Mouse (Mus musculus): ENCODE data around the gene Uqcc1. TPM values are rescaled to one million over a fixed set of nuclear protein-coding genes. Genes with fewer than 3 reads are reported as not detected.
A peak's percentile ranks its signal among the peaks of the same experiment; 100 is the strongest.

The Uqcc1 gene
- total RNA-seq (2021), result 100 to 1,000 TPM in 1 of 2 experiments, 10 to 100 TPM in 1; 92.3 to 106 TPM
- long read RNA-seq, experiment 1, transcript Uqcc1-204 (10 exons, 2,633 nt), result major isoform, 73 of 95 reads
- long read RNA-seq, experiment 1, transcript Uqcc1-207 (10 exons, 2,413 nt), result minor isoform, 5 of 95 reads
- long read RNA-seq, experiment 1, partial matches to known transcripts, result 3 of 95 reads
- long read RNA-seq, experiment 1, other reads (novel, unspliced or antisense), result 14 of 95 reads
- long read RNA-seq, experiment 2, transcript Uqcc1-207 (10 exons, 2,413 nt), result minor isoform, 6 of 163 reads
- long read RNA-seq, experiment 2, transcript Uqcc1-204 (10 exons, 2,633 nt), result major isoform, 130 of 163 reads
- long read RNA-seq, experiment 2, partial matches to known transcripts, result 8 of 163 reads
- long read RNA-seq, experiment 2, other reads (novel, unspliced or antisense), result 18 of 163 reads

DNA sequence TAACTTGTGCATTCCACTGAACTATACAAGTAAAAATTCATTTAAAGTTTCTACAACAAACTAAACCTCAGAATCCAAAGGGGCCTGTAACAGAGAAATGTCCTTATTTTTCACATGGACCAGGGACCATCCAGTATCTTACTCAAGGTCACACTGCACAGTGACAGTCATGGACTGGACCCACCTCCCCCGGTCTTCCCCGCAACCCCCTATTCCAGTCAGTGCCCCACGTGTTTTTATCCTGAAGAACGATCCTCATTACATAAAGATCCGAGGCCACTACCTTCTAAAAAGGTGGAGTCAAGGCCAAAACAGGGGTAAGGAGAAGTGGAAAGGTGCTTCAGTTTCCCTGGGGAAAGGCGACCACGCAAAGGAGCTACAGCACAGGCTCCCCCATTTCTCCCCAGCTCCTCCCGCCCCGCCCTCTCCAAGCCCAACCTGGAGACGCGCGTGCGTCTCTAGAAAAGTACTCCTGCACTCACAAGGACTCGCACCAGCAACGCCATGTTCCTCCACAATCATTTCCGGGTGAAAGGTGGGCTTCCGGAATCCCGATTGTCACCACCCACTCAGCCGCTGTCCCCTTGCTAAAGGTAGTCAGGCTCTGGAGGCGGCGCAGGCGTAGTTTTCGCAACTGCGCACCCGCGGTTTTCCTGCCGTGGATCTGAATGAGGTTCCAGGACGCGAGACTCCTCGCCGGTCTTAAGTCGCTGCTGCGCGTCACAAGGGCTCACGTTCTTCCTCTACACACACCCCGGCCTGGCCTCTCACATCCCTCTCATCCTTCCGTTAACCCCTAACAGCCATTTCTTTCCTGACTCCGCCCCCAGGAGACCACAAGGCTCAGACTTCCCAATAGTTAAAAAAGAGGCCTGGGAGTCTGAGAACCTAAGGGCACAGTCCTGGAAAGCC is at the start of gene Uqcc1:
TSS of gene Uqcc1 (minus strand) at position 780 of the 912 bp plus-strand sequence.
- peak; percentile 68 to 87 for DNase-seq (ENCODE audit: low spot score in 2 of 2)

DNA sequence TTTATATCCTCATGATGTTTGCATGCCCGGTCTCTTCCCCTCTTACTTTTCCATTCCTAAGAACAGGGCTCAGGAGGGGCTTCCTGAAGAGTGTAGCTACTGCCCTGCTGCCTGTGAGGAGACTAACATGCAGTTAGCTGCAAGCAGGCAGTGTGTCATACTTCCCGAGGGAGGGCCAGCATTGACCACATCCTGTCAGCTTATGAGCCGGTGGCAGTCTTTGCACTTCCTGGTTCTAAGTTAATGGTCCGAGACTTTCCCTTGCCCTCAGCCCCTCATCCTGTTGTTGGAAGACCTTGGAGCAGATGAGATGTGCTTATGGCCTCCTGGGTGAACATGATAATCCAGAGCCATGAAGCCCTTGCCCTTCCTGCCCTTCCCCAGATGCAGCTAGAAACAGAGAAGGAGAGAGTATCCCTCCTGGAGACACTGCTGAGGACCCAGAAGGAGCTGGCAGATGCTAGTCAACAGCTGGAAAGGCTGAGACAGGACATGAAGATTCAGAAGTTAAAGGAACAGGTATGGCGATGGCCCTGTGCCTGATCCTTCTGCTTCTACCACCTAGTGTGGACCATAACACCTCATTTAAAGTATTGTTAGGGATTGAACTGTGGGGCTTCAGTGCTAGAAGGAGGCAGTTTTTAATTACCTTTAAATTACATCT is 49.4 kb upstream of the Uqcc1 start:
- no peak for DNase-seq (ENCODE audit: low spot score in 2 of 2)

DNA sequence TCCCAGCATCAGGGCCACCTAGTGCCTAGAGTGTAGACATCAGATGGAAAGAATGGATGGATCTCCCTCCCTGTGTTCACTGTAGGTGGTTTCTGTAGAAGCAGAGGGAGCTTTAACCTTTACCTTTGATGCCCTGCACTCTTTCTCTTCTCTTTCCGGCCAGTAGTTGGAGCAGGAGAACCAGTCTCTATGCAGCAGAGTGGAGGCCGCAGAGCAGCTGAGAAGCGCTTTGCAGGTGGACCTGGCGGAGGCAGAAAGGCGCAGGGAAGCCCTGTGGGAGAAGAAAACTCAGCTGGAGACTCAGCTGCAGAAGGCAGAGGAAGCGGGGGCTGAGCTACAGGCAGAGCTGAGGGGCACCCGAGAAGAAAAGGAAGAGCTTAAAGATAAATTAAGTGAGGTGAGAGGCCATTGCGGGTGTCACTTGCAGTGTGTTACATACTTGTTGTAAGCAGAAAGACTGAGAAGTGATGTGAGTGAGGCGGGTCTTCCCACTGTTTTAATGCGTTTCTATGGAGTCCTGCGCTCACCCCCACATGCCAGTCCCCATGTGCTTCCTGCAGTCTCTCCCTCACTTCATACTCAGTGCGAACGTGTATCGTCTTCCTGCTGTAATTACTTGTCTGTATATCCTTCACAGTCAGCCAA is 44.1 kb upstream of the Uqcc1 start:
- DNase-seq (ENCODE audit: low spot score in 2 of 2), result no peak

DNA sequence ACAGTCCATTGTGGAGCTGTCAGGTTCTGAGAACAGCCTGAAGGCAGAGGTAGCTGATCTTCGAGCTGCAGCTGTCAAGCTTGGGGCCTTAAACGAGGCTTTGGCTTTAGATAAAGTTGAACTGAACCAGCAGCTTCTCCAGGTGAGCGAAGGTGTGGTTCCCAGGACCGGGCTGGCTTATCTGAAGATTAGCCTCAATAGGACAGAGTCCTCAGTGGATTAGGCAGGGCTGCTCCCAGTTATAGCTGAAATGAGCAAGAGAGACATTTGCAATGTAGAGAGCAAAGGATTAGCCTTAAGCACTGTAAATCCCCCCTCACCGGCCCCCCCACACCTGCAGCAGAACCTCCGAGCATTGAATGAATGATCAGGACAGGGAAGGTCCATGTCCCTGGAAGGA is 43.2 kb upstream of the Uqcc1 start:
- no peak for DNase-seq (ENCODE audit: low spot score in 2 of 2)

DNA sequence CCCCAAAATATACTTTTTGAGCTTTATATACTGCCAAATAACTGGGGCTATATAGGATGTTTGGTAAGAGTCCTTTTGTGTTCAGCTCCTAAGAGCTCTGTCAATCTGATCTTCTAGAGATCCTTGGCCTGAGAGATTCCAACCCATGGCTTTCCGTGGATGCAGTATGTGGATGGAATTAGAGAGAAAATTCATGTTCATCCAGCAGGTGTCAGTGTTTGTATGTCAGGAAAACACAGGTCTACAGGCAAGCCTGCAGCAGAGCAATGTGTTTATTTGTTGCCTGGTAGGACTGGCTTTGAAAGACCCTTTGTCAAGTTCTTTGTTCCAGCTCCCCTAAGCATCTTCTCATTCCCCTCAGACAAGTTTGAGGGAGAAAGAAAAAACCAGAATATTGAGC is 32.9 kb upstream of the Uqcc1 start:
- DNase-seq (ENCODE audit: low spot score in 2 of 2), result no peak

DNA sequence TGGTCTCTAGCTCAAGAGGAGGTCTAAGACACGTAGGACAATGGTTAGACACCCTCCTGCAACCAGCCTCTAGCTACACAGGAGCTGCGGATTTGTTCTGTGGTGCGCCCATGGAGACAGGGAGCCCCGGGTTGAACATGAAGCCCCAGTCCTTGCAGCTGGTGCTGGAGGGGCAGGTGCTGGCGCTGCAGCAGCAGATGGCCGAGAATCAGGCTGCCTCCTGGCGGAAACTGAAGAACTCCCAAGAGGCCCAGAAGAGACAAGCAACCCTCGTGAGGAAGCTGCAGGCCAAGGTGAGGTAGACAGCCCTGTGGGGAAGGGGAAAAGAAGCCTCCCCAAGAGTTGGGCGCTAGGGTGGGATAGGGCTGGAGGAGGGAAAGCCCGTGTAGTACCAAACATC is 31.8 kb upstream of the Uqcc1 start:
- no peak for DNase-seq (ENCODE audit: low spot score in 2 of 2)

DNA sequence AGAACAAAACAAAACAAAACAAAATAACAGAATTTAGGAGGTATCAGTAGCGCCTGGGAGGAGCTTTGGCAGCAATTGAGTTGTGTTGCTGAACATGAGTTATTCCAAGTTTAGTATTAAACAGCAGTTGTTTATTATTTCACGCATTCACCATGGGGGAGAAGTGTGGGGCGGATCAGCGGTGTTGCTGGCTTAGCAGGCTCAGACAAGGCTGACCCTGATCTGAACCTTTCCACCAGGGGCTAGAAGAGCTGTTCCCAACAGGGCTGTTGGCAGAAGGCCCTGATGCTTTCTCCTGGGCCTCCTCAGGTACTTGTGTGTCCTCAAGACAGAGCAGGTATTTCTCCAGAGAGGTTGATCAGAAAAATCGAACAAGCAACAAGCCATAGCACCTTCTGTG is 29.9 kb upstream of the Uqcc1 start:
- no peak for DNase-seq (ENCODE audit: low spot score in 2 of 2)

DNA sequence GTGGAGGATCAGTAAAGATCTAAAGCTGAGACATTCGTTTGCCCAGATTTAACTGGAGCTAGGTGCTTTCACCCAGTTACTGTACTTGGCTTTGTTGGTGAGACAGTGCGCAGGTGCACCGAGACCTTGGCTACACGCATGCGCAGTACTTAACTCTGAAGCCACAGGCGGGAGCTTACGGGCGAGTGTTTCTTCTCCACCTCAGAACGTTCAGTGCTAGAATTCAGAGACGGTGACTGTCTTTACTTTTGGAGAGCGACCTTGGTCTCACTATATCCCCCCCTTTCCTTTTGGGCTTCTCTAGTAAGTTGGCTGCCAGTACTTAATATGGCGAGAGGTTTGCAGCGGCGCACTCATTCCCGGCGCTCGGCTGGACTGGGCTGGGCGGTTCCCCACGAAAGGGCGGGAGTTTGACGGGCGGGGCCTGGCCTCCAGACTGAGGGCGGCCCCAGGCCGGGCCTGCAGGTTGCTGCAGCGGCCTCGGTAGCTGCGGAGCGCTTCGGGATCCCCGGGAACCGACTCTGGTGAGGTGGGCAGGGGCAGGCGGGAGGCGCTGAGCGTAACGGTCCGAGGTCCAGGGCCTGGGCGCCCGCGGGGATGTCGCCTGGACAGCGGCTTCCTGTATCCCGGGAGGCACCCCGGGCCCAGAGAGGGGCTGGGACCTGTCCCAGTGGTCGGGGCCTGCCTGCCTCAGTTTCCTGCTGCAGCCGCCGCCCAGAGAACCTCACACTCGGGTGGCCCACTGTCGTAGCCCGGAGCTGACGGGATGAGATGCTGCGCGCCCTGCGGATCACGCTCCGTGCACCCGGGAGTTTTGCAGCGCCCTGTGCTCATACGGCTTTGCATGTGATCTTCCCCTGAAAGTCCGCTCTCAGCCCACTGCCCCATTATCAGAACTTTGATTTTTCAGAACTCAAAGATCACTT is 26.3 kb upstream of the Uqcc1 start, which contains the start of gene Cep250:
TSS of gene Cep250 (plus strand) at position 325 of the 926 bp plus-strand sequence.
- DNase-seq (ENCODE audit: low spot score in 2 of 2), result peak; percentile 80 to 84

DNA sequence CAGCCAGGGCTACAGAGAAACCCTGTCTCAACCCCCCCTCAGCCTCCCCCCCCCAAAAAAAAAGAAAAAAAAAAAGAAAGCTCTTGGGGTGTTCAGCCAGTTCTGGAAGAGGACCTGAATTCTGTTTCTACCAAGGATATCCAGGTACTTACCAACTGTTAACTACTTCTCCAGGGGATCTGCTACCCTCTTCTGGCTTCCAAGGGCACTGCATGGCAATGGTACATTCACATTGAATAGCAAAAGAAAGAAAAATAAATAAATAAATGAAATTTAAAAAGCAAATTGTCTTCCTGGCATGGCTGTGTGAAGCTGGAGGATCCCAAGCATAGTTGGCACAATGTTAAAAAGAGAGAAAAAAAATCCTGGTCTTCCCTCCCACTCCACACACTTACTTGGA is 21.9 kb upstream of the Uqcc1 start:
- peak in 1 of 2 experiments; percentile 28 for DNase-seq (ENCODE audit: low spot score in 2 of 2)

DNA sequence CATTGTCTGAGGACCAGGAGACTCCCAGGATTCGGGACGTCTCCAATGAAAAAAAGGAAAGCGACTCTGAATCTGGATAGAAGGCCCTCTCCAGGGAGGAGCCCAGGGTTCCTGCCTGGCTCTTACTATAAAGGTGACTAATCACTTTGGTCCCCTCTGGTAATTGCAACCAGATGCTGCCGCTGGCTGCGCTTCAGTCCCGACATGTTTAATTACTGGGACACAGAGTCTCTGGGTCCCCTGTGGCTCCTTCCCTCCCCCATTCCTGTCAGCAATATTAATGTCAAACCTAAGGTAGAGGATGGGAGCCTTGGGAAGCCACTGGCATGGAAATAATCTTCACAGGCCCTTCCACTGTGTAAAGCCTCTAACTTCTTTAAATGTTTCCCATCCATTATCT is 19.3 kb upstream of the Uqcc1 start:
- no peak for DNase-seq (ENCODE audit: low spot score in 2 of 2)

DNA sequence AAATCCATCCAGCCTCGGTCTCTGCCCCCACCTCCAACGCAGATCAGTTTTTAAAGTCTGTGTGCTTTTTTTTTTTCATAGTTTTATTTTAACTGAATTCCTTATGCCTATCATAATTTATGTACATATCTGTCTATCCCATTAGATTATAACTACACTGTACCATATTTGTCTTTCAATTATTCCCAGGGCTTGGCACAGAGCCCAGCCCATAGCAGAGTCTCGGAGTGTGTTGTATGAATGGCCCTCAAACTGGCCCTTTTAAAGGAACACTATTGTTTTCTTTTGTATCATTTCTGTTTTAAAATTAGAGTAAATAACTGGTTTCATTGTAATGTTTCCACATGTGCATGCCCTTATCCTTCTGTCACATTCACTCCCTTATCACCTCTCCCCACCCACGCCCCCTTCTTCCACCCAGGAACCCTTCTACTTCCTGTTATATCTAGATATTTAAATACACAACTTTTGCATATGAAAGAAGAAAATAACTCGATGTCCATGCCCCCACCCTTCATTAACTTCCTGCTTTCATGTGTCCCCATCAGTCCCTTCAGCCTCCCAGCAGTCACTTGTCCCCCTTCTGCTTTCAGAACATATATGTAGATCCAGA is 17.4 kb upstream of the Uqcc1 start:
- DNase-seq (ENCODE audit: low spot score in 2 of 2), result no peak

DNA sequence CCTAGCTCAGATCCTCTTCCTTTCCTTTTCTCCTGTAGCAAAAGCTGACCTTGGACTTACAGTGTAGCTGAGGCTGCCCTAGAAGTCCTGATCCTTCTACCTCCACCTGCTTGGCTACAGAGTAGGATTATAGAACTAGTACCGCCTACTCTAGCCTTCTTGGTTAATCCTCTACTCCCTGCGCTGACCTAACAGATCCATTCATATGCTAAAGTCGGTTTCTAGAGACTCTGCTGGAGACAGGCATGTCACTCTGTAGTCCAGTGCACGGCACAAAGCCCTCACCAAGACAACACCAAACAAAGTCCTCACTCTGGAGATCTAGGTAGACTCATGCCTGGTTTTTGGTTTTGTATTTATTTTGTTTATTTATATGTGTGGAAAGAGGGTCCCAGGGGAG is 16.4 kb upstream of the Uqcc1 start:
- no peak for DNase-seq (ENCODE audit: low spot score in 2 of 2)

DNA sequence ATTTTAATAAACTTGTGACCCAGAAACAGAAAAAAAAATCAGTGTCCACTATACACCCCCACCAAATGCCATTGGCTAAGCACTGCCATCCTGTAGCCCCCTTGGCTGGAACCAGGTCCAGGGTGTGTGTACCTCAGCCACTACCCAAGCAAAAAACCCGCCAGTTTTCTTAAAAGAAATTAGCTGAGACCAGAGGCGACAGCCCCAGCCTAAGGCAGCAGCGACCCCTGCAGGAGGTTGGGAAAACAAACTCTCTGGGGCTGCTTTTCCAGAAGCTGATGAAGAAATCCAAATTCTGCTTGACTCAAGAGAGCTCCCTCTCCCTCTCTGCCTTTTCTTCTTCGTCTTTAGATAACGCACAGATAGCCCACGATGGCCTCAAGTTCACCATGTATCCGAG is 16.0 kb upstream of the Uqcc1 start:
- DNase-seq (ENCODE audit: low spot score in 2 of 2), result peak; percentile 66

DNA sequence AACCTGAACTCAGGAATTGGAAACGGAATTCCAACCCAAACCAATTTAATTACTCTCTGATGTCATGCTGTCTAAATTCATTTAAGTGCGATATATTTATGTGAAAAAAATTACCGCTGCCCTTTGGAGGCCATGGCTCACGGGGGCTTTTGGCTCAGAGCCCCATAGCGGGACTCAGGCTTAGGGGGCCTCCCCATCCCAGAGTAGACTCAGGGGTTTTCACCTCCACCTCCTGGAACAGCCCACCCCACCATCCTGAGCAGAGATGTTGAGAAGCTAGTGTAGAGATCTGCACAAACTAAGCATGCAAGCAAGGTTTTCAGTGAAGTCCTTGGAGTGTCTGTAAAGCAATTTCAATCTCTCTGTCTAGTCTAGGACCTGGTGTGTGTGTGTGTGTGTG is 15.5 kb upstream of the Uqcc1 start:
- no peak for DNase-seq (ENCODE audit: low spot score in 2 of 2)

DNA sequence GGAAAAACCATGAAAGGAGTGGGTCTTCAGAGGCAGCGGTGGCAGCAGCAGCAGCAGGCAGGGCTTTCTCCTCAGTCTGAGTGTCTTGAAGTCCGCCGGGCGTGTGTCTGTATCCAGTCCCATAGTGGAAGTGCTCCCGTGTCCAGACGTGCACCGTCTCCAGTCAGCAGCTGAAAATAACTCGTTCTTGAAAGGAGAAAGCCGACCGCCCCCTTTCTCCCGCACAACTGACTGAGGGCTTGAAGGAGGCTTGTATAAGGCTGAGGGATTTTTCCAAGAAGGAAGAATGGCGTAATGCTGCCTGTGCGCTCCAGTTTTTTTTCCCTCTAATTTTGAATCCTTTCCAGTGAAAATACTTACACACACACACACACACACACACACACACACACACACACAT is 15.0 kb upstream of the Uqcc1 start, which contains the start of gene Gdf5:
TSS of gene Gdf5 (minus strand) at position 244 of the 400 bp plus-strand sequence.
- no peak for DNase-seq (ENCODE audit: low spot score in 2 of 2)

DNA sequence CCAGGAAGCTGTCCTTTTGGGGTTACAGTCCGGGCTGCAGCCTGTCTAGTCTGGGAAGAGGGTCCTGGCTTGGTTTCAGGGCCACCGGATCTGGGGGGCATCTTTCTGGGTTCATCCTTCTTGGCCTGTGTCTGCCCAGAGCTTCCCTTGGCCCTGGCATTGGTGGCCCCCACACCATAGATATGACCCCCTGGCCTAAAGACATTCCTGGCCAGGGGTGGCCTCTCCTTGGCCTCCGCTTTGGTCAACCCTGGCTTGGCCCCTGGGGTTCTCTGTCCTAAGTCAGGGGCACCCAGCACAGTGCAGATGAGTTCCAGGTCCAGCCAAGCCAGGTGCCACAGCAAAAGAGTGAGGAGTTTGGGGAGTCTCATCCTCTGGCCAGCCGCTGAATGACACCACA is 14.6 kb upstream of the Uqcc1 start:
- DNase-seq (ENCODE audit: low spot score in 2 of 2), result no peak

DNA sequence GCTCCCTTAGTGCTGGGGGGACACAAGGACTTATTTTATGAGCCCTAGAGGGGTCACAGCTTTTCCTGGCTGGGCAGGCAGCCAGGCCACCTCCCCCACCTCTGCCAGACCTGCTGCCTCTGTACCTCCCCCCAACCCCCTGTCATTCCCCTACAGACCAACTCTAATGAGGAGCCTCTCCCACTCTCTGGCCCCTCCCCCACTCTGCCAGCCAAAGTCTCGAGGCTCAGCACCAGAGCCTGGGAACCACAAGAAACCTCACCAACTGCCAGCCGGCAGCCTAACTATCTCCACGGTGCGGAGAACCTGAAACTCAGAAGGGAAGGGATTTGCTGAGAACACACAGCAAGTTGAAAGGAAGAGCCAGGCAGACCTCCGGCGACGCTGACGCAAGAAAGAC is 13.4 kb upstream of the Uqcc1 start:
- no peak for DNase-seq (ENCODE audit: low spot score in 2 of 2)

DNA sequence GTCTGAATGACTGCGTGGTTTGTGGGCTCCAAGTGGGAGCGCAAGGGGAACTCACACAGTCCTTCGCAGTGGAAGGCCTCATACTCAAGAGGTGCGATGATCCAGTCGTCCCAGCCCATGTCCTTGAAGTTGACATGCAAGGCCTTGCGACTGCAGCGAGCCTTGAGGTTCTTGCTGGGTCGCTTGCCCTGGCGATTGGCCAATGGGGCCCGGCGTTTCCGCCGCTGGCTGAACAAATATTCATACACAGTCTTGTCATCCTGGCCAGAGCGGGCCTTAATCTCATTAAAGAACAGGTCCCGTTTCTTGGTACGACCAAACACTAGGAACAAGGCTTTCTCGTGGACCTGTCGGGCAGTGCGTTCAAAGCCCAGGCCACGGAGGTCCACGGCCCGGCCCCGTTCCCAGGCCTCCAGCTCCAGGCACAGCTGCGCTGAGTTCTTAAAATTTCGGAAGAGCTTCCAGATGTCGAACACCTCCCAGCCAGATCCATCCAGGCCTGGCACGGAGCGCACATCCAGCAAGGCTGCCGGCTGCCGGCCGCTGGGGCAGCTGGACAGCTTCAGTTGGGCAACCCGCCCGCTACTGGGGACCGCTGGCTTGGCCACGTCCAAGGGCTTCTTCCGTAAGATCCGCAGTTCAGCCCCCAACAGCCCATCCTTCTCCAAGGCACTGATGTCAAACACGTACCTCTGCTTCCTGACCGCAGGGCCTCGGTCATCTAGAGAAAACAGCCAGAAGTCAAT is 11.8 kb upstream of the Uqcc1 start:
- peak; percentile 38 to 55 for DNase-seq (ENCODE audit: low spot score in 2 of 2)

DNA sequence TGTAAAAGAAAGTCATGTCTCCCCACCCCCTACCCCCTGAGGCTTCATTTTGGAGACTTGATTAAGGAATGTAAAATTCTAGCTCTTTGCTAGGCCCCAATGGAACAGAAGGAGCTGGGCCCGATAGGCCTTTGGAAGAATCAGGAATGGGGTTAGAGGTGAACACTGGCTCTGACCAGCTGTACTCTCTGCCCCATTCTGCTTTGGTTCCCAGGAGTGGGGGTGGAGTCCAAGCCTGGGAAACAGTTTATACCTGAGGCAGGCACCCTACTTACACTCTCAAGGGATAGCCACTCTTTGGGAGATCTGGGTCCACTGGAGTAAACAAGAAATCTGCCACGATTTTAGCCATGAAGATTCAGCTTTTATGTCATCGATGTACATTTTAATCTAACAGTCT is 10.6 kb upstream of the Uqcc1 start, which contains the start of gene Gm15557:
TSS of gene Gm15557 (plus strand) at position 48 of the 400 bp plus-strand sequence.
- DNase-seq (ENCODE audit: low spot score in 2 of 2), result no peak

Measured in adrenal gland, postnatal 4 days (tissue).